Mouse (Mus musculus): ENCODE data around the gene Calhm1. TPM values are rescaled to one million over a fixed set of nuclear protein-coding genes. Genes with fewer than 3 reads are reported as not detected.

The Calhm1 gene
- polyA plus RNA-seq (2015; fragmentation: Nextera tagmentation; extraction: Ambion mirVana), result not detected in 2 replicates

DNA sequence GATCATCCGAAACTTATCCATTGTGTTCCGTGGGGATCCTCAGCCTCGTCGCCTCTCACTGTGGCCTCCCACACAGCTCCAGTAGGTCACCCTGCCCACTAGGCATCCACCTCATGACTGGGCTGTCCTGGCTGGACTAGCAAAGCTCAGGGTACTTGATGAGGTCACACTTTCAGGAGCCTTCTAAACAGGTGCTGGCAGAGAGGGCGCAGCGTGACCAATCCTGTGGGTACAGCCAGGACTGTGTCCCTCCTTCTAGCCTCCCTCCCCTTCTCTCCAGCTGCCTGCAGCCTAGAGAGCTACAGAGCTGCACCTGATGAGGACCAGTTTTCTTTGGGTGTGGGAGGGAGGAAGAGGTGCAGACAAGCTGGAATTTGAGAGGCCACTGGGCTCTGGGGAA, at the start of gene Calhm1:
Gene Calhm1, minus strand, starts transcription at position 101 of the 400 bp plus-strand sequence.
- no peak for ATAC-seq (ENCODE audit: low FRiP score)
- 0 out of 2 replicates have a peak, but pooled peaks cover 3% of the 10 kb centered on the region for H3K4me1 ChIP-seq (replicated peaks)
- no peak within 1 kb of the TSS for H3K4me3 ChIP-seq
- no peak within 1 kb of the TSS for H3K4me2 ChIP-seq
- no peaks in the 10 kb centered on the region for H3K9me3 ChIP-seq
- no peak within 1 kb of the TSS for H3K27ac ChIP-seq
- no peak within 1 kb of the TSS for H3K9ac ChIP-seq
- WGBS, result 91% methylated on average over 6 of the region's 6 CpGs
- no peaks in the 10 kb centered on the region for H3K27me3 ChIP-seq
- H3K36me3 ChIP-seq, result no peaks in the 10 kb centered on the region

DNA sequence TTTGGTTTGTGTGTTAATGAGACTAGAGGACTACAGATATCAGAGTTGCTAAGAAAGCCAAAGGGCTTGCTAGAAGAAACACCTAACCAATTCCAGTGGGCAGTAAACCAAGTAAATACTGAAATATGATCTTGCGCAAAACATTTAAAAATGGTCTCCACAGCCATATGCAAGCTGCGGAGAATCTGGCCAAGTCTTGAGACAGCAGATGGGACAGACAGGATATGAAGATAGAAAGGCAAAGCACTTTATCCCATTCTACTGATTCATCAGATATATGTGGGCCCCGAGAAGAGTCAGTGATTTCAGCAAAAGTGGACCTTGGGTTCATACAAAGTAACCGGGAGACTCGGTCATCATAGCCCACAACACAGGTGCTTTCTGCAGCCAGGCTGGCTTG, 48.1 kb upstream of the Calhm1 start:
- Histone ChIP-seq H3K9me3 (no peaks in the 10 kb centered on the region), H3K27ac (no peak overlapping the region), H3K4me3 (no peak overlapping the region), H3K4me1 (replicated peaks) (peaks cover 10% of the 10 kb centered on the region), H3K27me3 (no peaks in the 10 kb centered on the region), H3K9ac (no peak overlapping the region), H3K4me2 (no peak overlapping the region), H3K36me3 (no peaks in the 10 kb centered on the region)
- 97% methylated on average over 5 of the region's 5 CpGs for WGBS
- ATAC-seq (ENCODE audit: low FRiP score), result no peak

DNA sequence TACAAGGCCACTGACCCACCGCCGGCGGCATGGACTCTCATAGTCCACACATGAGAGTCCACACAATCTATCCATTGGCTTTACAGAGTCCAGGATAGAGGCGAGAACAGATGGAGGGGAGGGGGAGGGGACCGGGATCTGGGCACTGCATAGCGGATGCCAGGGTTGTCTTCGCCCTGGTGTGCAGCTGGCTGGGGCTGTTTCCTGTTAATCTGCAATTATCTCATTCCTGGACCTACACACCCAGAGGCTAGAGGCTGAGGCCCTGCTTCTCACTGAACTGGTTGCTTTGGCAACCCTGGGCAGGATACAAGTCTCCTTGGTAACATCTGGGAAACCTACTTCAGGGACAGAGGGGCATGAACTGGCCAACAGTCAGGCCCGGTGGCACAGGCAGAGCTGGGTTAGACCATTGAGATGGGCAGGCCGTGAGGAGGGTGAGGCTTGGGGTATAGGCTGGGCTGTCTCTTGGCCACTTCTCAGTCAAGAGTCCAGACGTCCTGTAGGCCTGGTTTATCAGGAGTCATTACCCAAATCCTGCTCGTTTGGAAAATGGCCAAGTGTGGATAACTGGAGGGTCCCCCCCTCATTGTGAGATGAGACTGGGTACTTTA, 44.6 kb upstream of the Calhm1 start:
- Histone ChIP-seq H3K27me3 (no peaks in the 10 kb centered on the region), H3K4me2 (no peak overlapping the region), H3K27ac (peak overlapping the region; percentile 74), H3K36me3 (no peaks in the 10 kb centered on the region), H3K9me3 (no peaks in the 10 kb centered on the region), H3K4me3 (no peak overlapping the region), H3K4me1 (replicated peaks) (peaks cover 25% of the 10 kb centered on the region), H3K9ac (no peak overlapping the region)
- ATAC-seq (ENCODE audit: low FRiP score), result peak; percentile 82
- 64% methylated on average over 11 of the region's 11 CpGs for WGBS

DNA sequence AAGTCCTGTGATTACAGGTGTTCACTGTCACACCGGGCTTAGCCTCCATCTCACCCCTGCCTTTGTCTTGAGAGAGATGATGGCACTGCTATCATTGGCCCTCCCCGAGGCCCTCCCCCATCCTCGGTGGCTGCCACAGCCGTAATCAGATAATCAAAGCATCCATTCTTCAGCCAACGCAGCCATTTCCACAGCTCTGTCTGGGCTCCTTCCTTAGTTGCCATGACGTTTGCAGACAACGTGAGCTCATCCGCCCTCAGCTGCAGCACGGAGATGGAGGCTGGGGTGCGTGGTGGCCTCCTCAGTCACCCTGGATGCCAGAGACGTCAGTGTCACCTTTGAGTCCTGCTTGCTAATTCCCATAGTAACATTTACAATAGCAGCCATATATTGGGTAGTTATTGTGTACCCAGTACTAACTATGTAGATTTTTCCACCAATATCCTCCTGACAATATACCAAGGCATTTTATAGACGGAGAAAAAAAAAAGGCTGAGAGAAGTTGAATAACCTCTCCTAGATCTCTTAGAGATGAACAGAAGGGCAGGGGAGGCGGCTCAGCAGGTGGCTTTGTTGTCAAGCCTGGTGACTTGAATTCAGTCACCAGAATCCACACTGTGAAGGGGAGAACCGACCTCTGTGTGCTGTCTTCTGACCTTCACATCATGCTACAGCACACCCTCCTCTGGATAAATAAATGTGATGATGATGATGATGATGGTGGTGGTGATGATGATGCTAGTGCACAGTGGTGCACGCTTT, 42.6 kb upstream of the Calhm1 start:
- peaks cover 6% of the 10 kb centered on the region for H3K9me3 ChIP-seq
- H3K27me3 ChIP-seq, result peaks cover 6% of the 10 kb centered on the region
- no peak overlapping the region for H3K4me2 ChIP-seq
- no peak overlapping the region for H3K27ac ChIP-seq
- WGBS, result 43% methylated on average over 15 of the region's 15 CpGs
- H3K4me1 ChIP-seq (replicated peaks), result peaks cover 25% of the 10 kb centered on the region
- no peak overlapping the region for H3K4me3 ChIP-seq
- no peaks in the 10 kb centered on the region for H3K36me3 ChIP-seq
- H3K9ac ChIP-seq, result no peak overlapping the region
- no peak for ATAC-seq (ENCODE audit: low FRiP score)

DNA sequence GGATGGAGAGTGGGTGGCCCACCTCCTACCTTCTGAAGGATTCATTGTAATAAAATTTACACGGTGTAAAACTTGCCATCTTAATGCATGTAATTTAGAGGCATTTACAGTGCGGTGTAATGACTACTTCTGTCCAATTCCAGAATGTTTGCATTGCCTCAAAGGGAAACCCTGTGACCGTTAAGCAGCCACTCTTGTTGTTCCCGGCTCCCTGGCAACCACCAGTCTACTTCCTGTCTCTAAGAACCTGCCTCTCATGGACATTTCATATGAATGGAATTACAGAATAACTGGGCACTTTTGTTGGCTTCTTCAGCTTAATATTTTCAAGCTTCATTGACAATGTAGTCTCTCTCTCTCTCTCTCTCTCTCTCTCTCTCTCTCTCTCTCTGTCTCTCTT, 40.7 kb upstream of the Calhm1 start:
- 67% methylated on average over 4 of the region's 4 CpGs for WGBS
- no peak overlapping the region for H3K9ac ChIP-seq
- no peak for ATAC-seq (ENCODE audit: low FRiP score)
- peaks cover 33% of the 10 kb centered on the region for H3K4me1 ChIP-seq (replicated peaks)
- H3K4me2 ChIP-seq, result no peak overlapping the region
- H3K27me3 ChIP-seq, result peaks cover 23% of the 10 kb centered on the region
- H3K4me3 ChIP-seq, result no peak overlapping the region
- H3K27ac ChIP-seq, result no peak overlapping the region
- peaks cover 6% of the 10 kb centered on the region for H3K9me3 ChIP-seq
- no peaks in the 10 kb centered on the region for H3K36me3 ChIP-seq

DNA sequence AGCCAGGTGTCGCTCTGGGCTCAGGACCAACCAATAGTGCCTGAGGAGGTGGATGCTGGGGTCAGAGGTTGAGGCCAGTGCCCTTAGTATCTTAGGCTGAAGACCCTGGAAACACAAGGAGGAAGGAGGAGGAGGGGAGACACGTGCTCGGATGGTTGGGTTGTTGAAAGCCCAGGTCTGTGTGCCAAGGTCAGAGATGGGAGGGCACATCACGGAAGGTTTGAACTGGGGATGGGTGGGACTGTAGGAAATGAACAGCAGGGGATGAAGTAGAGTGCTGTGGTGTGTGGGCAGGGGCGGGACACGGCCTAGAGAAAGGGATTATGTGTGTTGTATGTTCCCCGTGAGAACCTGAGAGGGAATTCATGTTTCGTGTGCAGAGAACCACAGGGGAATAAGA, 40.2 kb upstream of the Calhm1 start:
- peaks cover 25% of the 10 kb centered on the region for H3K27me3 ChIP-seq
- no peak overlapping the region for H3K4me3 ChIP-seq
- peaks cover 6% of the 10 kb centered on the region for H3K9me3 ChIP-seq
- H3K4me2 ChIP-seq, result no peak overlapping the region
- 68% methylated on average over 8 of the region's 8 CpGs for WGBS
- H3K4me1 ChIP-seq (replicated peaks), result peaks cover 37% of the 10 kb centered on the region
- H3K36me3 ChIP-seq, result no peaks in the 10 kb centered on the region
- H3K9ac ChIP-seq, result no peak overlapping the region
- ATAC-seq (ENCODE audit: low FRiP score), result no peak
- H3K27ac ChIP-seq, result no peak overlapping the region

DNA sequence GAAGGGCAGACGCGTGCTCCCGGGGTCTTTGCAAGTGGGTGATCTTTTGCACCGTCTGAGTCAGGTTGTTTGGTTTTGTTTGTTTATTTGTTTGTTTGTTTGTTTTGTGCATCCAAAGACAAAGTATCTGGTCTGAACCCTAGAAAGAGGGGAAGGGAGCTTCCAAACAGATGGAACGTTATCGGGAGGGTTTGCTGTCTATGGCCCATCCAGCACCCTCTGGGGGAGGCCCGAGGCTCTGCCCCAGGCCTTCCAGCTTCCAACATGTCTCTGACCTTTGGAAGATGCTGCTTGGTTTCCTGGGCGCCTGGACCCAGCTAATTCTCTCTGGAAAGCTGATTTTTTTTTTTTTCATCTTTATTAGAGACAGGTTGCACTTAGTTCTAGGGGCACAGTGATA, 36.0 kb upstream of the Calhm1 start:
- no peak for ATAC-seq (ENCODE audit: low FRiP score)

DNA sequence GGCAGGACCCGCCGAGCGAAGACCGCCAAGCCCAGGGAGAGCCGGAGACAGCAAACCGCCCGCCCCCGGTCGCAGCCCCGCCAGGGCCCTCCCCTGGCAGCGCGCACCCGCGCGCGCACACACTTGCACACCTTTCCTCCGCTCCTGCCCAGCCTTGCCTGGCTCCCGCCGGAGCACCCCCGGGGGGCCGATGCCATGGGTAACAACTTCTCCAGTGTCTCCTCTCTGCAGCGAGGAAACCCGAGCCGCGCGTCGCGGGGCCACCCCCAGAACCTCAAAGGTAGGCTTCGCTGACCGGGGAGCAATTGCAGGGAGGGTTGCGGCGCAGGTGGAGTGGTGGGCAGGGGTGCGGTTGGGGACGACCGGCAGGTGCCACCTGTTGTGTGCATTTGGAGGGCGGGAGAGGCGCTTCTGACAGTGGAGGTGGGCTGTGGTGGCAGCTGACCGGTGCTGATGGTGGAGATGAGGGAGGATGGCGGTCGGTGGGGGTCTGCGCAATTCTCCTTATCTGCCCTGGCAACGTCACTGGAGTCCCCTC, 35.3 kb upstream of the Calhm1 start:
- peak; percentile 18 for ATAC-seq (ENCODE audit: low FRiP score)

More for the DNA sequence above, 36.0 kb upstream of the Calhm1 start:
- peak overlapping the region; percentile 94 for H3K4me2 ChIP-seq
- H3K27me3 ChIP-seq, result peaks cover 43% of the 10 kb centered on the region
- H3K36me3 ChIP-seq, result no peaks in the 10 kb centered on the region
- H3K9ac ChIP-seq, result peak overlapping the region; percentile 85; the same call in 1 of the 2 replicates
- H3K27ac ChIP-seq, result no peak overlapping the region
- H3K4me1 ChIP-seq (replicated peaks), result peaks cover 28% of the 10 kb centered on the region
- 6% methylated on average over 8 of the region's 8 CpGs for WGBS
- H3K9me3 ChIP-seq, result peaks cover 6% of the 10 kb centered on the region
- H3K4me3 ChIP-seq, result peak overlapping the region; percentile 74

DNA sequence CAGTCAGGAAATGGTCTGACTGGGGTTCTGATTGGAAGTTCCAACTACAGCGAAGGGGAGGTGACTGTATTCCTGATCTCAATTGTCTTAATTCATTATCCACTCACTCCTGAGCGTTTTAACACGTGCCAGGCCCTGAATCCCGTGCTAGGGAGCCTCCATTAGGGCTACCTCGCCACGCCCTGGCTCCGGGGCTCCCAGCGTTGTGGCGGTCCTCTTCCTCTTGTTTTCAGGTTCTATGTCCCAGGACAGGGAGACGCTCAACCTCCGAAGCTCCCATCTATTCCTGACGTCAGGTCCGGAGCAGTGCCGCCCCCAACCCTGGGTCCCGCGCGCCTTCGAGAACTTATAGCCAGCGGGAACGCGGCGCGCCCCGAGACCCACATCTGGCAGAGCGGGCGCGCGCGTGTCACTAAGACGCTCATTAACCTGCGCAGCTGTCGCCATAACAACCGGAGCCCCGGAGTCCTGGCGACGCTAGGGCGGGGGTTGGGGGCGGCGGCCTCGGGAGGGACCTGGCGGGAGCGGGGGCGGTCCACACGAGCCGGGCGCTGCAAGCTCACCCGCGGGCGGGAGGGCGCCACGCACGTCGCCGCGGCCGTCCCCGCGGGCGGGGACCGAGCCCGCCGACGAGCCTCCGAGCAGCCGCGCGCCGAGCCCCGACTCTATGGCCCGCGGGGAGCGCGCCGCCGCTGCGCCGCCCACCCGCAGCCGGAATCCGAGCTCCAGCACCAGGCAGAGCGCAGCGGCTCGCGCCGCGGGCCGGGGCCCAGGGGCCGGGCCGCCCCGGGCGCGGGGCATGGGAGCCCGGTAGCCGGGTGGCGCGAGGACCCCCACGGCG, 34.6 kb upstream of the Calhm1 start, which contains the start of gene Neurl1a:
Gene Neurl1a, plus strand, starts transcription at position 390 of the 841 bp plus-strand sequence.
- H3K27me3 ChIP-seq, result peaks cover 43% of the 10 kb centered on the region
- peak within 1 kb of the TSS; percentile 85 for H3K9ac ChIP-seq
- WGBS, result under 1% methylated on average over 73 of the region's 98 CpGs
- H3K4me2 ChIP-seq, result peak within 1 kb of the TSS; percentile 94
- peaks cover 19% of the 10 kb centered on the region for H3K4me1 ChIP-seq (replicated peaks)
- H3K36me3 ChIP-seq, result no peaks in the 10 kb centered on the region
- peak; percentile 69 for ATAC-seq (ENCODE audit: low FRiP score)
- peak within 1 kb of the TSS; percentile 77 for H3K27ac ChIP-seq
- peak within 1 kb of the TSS; percentile 74 for H3K4me3 ChIP-seq
- H3K9me3 ChIP-seq, result peaks cover 6% of the 10 kb centered on the region

More for the DNA sequence above, 35.3 kb upstream of the Calhm1 start:
- Histone ChIP-seq H3K9ac (peak overlapping the region; percentile 85), H3K4me1 (replicated peaks) (peaks cover 25% of the 10 kb centered on the region), H3K36me3 (no peaks in the 10 kb centered on the region), H3K4me2 (peak overlapping the region; percentile 94), H3K27me3 (peaks cover 43% of the 10 kb centered on the region), H3K4me3 (peak overlapping the region; percentile 74), H3K9me3 (peaks cover 6% of the 10 kb centered on the region), H3K27ac (peak overlapping the region; percentile 77)
- 1% methylated on average over 38 of the region's 42 CpGs for WGBS

DNA sequence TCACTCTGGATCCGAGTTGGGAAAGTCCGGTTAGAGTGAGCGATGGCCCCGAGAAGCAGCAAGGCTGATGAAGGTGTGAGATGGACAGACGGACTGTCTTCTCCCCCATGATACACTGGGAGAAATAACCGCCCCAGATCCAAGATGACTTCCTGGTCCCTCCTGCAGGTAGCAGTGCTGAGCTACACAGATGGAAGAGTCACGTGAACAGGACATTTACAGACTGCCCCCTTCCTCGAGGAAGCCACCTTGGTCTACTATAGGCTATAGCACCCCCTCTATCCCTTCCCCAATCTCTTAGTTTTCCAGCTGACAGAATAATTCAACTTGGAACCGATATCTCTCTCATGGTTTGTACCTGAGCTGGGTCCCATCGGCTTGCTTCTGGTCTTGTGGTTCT, 33.9 kb upstream of the Calhm1 start:
- ATAC-seq (ENCODE audit: low FRiP score), result 0 out of 2 replicates have a peak, but pooled peaks have one; percentile 7
- Histone ChIP-seq H3K9ac (no peak overlapping the region; the same call in 1 of the 2 replicates), H3K4me1 (replicated peaks) (peaks cover 19% of the 10 kb centered on the region), H3K4me3 (peak overlapping the region; percentile 74), H3K36me3 (no peaks in the 10 kb centered on the region), H3K9me3 (peaks cover 6% of the 10 kb centered on the region), H3K4me2 (peak overlapping the region; percentile 94), H3K27me3 (peaks cover 43% of the 10 kb centered on the region), H3K27ac (no peak overlapping the region)
- WGBS, result 22% methylated on average over 10 of the region's 10 CpGs

DNA sequence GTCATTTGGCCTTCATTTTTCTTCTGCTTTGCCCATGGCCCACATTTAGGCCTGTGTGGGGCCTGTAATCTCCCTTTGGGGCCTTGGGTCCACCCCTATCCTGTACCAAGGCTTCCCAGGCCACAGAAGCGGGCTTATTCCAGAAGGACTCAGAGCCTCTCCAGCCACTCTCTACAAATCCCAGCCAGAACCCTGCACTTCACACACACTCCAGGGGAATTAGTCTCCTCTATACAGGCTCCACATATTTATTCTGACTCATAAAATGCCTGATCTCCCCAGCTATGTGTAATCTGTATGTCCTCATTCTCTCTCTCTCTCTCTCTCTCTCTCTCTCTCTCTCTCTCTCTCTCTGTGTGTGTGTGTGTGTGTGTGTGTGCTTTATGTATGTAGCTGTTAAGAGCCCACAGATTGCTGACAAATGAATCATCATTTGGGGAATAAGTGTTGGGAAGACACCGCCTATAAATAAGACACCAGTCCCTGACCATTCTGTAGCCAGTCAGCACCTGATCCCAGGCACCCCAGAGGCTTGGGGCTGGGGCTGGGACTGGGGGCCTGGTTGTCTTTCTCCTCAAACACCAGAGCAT, 33.0 kb upstream of the Calhm1 start:
- ATAC-seq (ENCODE audit: low FRiP score), result no peak
- 71% methylated on average over 2 of the region's 2 CpGs for WGBS
- H3K27me3 ChIP-seq, result peaks cover 40% of the 10 kb centered on the region

More for the DNA sequence above, 33.0 kb upstream of the Calhm1 start:
- Histone ChIP-seq H3K36me3 (no peaks in the 10 kb centered on the region), H3K4me1 (replicated peaks) (peaks cover 19% of the 10 kb centered on the region), H3K4me2 (no peak overlapping the region), H3K4me3 (no peak overlapping the region), H3K9me3 (peaks cover 2% of the 10 kb centered on the region), H3K27ac (no peak overlapping the region), H3K9ac (no peak overlapping the region)
